Mouse (Mus musculus): ENCODE measurements around the gene Ptrh2. TPM values are rescaled to one million over a fixed set of nuclear protein-coding genes. Genes with fewer than 3 reads are reported as not detected.

Gene Ptrh2
- polyA plus RNA-seq, 1 experiment from 2014 or later: 48.9 TPM

- no peak overlapping the region for H3K4me3 ChIP-seq
- WGBS: 98% methylated on average over 3 of the region's 3 CpGs
- no peaks in the 10 kb centered on the region for H3K9me3 ChIP-seq
- peaks cover 15% of the 10 kb centered on the region for H3K36me3 ChIP-seq (replicated peaks)
- no peak overlapping the region for H3K27ac ChIP-seq
- no peaks in the 10 kb centered on the region for H3K27me3 ChIP-seq (ENCODE audit: poor library complexity, severe bottlenecking)
- peaks cover 25% of the 10 kb centered on the region for H3K4me1 ChIP-seq
- DNase-seq (ENCODE audit: extremely low spot score, low spot score): no peak
Measured at GRCm38 (mm10) chr11:86680729-86681128, 3.1 kb upstream of the Ptrh2 start.

- Histone ChIP-seq H3K9me3 (no peaks in the 10 kb centered on the region), H3K4me3 (no peak overlapping the region), H3K27ac (no peak overlapping the region), H3K27me3 (ENCODE audit: poor library complexity, severe bottlenecking) (no peaks in the 10 kb centered on the region), H3K4me1 (peaks cover 31% of the 10 kb centered on the region), H3K36me3 (replicated peaks) (peaks cover 21% of the 10 kb centered on the region)
- 93% methylated on average over 3 of the region's 3 CpGs for WGBS
- no peak for DNase-seq (ENCODE audit: extremely low spot score, low spot score)
Measured at GRCm38 (mm10) chr11:86681423-86681822, 2.4 kb upstream of the Ptrh2 start.

GRCm38 (mm10) chr11:86682861-86683260 is 924 bp upstream of the Ptrh2 start:
- Histone ChIP-seq H3K27ac (no peak overlapping the region), H3K36me3 (replicated peaks) (peaks cover 25% of the 10 kb centered on the region), H3K9me3 (no peaks in the 10 kb centered on the region), H3K27me3 (ENCODE audit: poor library complexity, severe bottlenecking) (no peaks in the 10 kb centered on the region), H3K4me1 (peaks cover 38% of the 10 kb centered on the region), H3K4me3 (peak overlapping the region; percentile 90)
- DNase-seq (ENCODE audit: extremely low spot score, low spot score): no peak
- WGBS: 44% methylated on average over 7 of the region's 7 CpGs

GRCm38 (mm10) chr11:86684126-86685012 is 584 bp downstream of the Ptrh2 start:
- peaks cover 41% of the 10 kb centered on the region for H3K36me3 ChIP-seq (replicated peaks)
- no peaks in the 10 kb centered on the region for H3K27me3 ChIP-seq (ENCODE audit: poor library complexity, severe bottlenecking)
- peak overlapping the region; percentile 90 for H3K4me3 ChIP-seq
- WGBS: 11% methylated on average over 20 of the region's 20 CpGs
- H3K27ac ChIP-seq: peak overlapping the region; percentile 90
- peaks cover 38% of the 10 kb centered on the region for H3K4me1 ChIP-seq
- no peak for DNase-seq (ENCODE audit: extremely low spot score, low spot score)
- no peaks in the 10 kb centered on the region for H3K9me3 ChIP-seq

GRCm38 (mm10) chr11:86685366-86685765 is 1.6 kb downstream of the Ptrh2 start:
- Histone ChIP-seq H3K4me3 (peak overlapping the region; percentile 90), H3K9me3 (no peaks in the 10 kb centered on the region), H3K4me1 (peaks cover 38% of the 10 kb centered on the region), H3K27ac (no peak overlapping the region), H3K27me3 (ENCODE audit: poor library complexity, severe bottlenecking) (no peaks in the 10 kb centered on the region), H3K36me3 (replicated peaks) (peaks cover 50% of the 10 kb centered on the region)
- DNase-seq (ENCODE audit: extremely low spot score, low spot score): no peak
- WGBS: 94% methylated on average over 1 of the region's 1 CpGs

- Histone ChIP-seq H3K9me3 (no peaks in the 10 kb centered on the region), H3K36me3 (replicated peaks) (peaks cover 99% of the 10 kb centered on the region), H3K4me1 (peaks cover 17% of the 10 kb centered on the region), H3K27ac (no peak overlapping the region), H3K27me3 (ENCODE audit: poor library complexity, severe bottlenecking) (no peaks in the 10 kb centered on the region), H3K4me3 (no peak overlapping the region)
- 95% methylated on average over 3 of the region's 3 CpGs for WGBS
- no peak for DNase-seq (ENCODE audit: extremely low spot score, low spot score)
Measured at GRCm38 (mm10) chr11:86690383-86690782, 6.6 kb downstream of the Ptrh2 start.

- Histone ChIP-seq H3K27me3 (ENCODE audit: poor library complexity, severe bottlenecking) (no peaks in the 10 kb centered on the region), H3K9me3 (no peaks in the 10 kb centered on the region), H3K4me1 (peaks cover 6% of the 10 kb centered on the region), H3K36me3 (replicated peaks) (peaks cover 98% of the 10 kb centered on the region), H3K4me3 (no peak overlapping the region), H3K27ac (no peak overlapping the region)
- DNase-seq (ENCODE audit: extremely low spot score, low spot score): no peak
- WGBS: 97% methylated on average over 3 of the region's 3 CpGs
Measured at GRCm38 (mm10) chr11:86691482-86691881, 7.7 kb downstream of the Ptrh2 start.

- Histone ChIP-seq H3K36me3 (replicated peaks) (peaks cover 98% of the 10 kb centered on the region), H3K4me1 (peaks cover 1% of the 10 kb centered on the region), H3K4me3 (no peak overlapping the region), H3K27ac (no peak overlapping the region), H3K9me3 (no peaks in the 10 kb centered on the region), H3K27me3 (ENCODE audit: poor library complexity, severe bottlenecking) (no peaks in the 10 kb centered on the region)
- DNase-seq (ENCODE audit: extremely low spot score, low spot score): no peak
- WGBS: 96% methylated on average over 2 of the region's 2 CpGs
Measured at GRCm38 (mm10) chr11:86691956-86692355, 8.2 kb downstream of the Ptrh2 start.

- H3K9me3 ChIP-seq: no peaks in the 10 kb centered on the region
- DNase-seq (ENCODE audit: extremely low spot score, low spot score): no peak
- peaks cover 98% of the 10 kb centered on the region for H3K36me3 ChIP-seq (replicated peaks)
- 90% methylated on average over 2 of the region's 2 CpGs for WGBS
- H3K4me1 ChIP-seq: no peaks in the 10 kb centered on the region
- no peak overlapping the region for H3K27ac ChIP-seq
- H3K4me3 ChIP-seq: no peak overlapping the region
- H3K27me3 ChIP-seq (ENCODE audit: poor library complexity, severe bottlenecking): no peaks in the 10 kb centered on the region
Measured at GRCm38 (mm10) chr11:86692546-86692945, 8.8 kb downstream of the Ptrh2 start.

- H3K27ac ChIP-seq: no peak overlapping the region
- H3K4me1 ChIP-seq: no peaks in the 10 kb centered on the region
- WGBS: 85% methylated on average over 4 of the region's 4 CpGs
- H3K36me3 ChIP-seq (replicated peaks): peaks cover 97% of the 10 kb centered on the region
- no peaks in the 10 kb centered on the region for H3K27me3 ChIP-seq (ENCODE audit: poor library complexity, severe bottlenecking)
- no peaks in the 10 kb centered on the region for H3K9me3 ChIP-seq
- H3K4me3 ChIP-seq: no peak overlapping the region
- no peak for DNase-seq (ENCODE audit: extremely low spot score, low spot score)
Measured at GRCm38 (mm10) chr11:86695461-86695860, 11.7 kb downstream of the Ptrh2 start.

- no peak for DNase-seq (ENCODE audit: extremely low spot score, low spot score)
- Histone ChIP-seq H3K4me1 (no peaks in the 10 kb centered on the region), H3K4me3 (no peak overlapping the region), H3K27me3 (ENCODE audit: poor library complexity, severe bottlenecking) (no peaks in the 10 kb centered on the region), H3K27ac (no peak overlapping the region), H3K9me3 (no peaks in the 10 kb centered on the region), H3K36me3 (replicated peaks) (peaks cover 96% of the 10 kb centered on the region)
- 95% methylated on average over 4 of the region's 4 CpGs for WGBS
Measured at GRCm38 (mm10) chr11:86701151-86701550, 17.4 kb downstream of the Ptrh2 start.

GRCm38 (mm10) chr11:86714606-86715005 is 30.8 kb downstream of the Ptrh2 start:
- Histone ChIP-seq H3K9me3 (no peaks in the 10 kb centered on the region), H3K27ac (no peak overlapping the region), H3K36me3 (replicated peaks) (peaks cover 92% of the 10 kb centered on the region)

GRCm38 (mm10) chr11:86717306-86718065 is 33.7 kb downstream of the Ptrh2 start:
- Histone ChIP-seq H3K27me3 (ENCODE audit: poor library complexity, severe bottlenecking) (no peaks in the 10 kb centered on the region), H3K4me1 (no peaks in the 10 kb centered on the region), H3K9me3 (no peaks in the 10 kb centered on the region), H3K27ac (no peak overlapping the region), H3K4me3 (no peak overlapping the region), H3K36me3 (replicated peaks) (peaks cover 90% of the 10 kb centered on the region)
- no peak for DNase-seq (ENCODE audit: extremely low spot score, low spot score)
- 92% methylated on average over 6 of the region's 6 CpGs for WGBS

More at GRCm38 (mm10) chr11:86714606-86715005, 30.8 kb downstream of the Ptrh2 start:
- H3K4me3 ChIP-seq: no peak overlapping the region
- no peak for DNase-seq (ENCODE audit: extremely low spot score, low spot score)
- no peaks in the 10 kb centered on the region for H3K27me3 ChIP-seq (ENCODE audit: poor library complexity, severe bottlenecking)
- H3K4me1 ChIP-seq: no peaks in the 10 kb centered on the region
